Mouse (Mus musculus) kidney, embryonic 14.5 days (tissue): ENCODE results near the gene Kif4. TPM values are rescaled to one million over a fixed set of nuclear protein-coding genes. Genes with fewer than 3 reads are reported as not detected.

Source experiments
- ATAC-seq: fragments of 200-750 bp; cut with Nextera tagmentation; 2 replicates; pipeline ENCODE4 v1.8.0; 2017; ENCODE audit warnings: moderate number of reproducible peaks, mild to moderate bottlenecking, moderate TSS enrichment, moderate library complexity; ENCODE audit not compliant: low FRiP score, low TSS enrichment
- H3K27ac ChIP-seq: fragments of 300-500 bp; sonication (generic); 2 replicates; pipeline ENCODE4 v1.5.1; 2014; ENCODE audit warnings: low read depth, mild to moderate bottlenecking, low read length, moderate library complexity, mixed read lengths
- H3K27me3 ChIP-seq: fragments of 300-500 bp; sonication (generic); 2 replicates; pipeline ENCODE4 v1.6.1; 2014; ENCODE audit warnings: mild to moderate bottlenecking, low read length; ENCODE audit not compliant: control insufficient read depth, insufficient read depth
- H3K36me3 ChIP-seq: fragments of 300-500 bp; sonication (generic); 2 replicates; pipeline ENCODE4 v1.6.1; 2014; ENCODE audit warnings: low read length, mixed read lengths; ENCODE audit not compliant: control insufficient read depth, insufficient read depth
- H3K4me1 ChIP-seq: fragments of 300-500 bp; sonication (generic); 2 replicates; pipeline ENCODE4 v1.6.1; 2014; ENCODE audit warnings: low read length, mixed read lengths; ENCODE audit not compliant: control insufficient read depth, insufficient read depth
- H3K4me2 ChIP-seq: fragments of 300-500 bp; sonication (generic); replicated peaks from 2 replicates; pipeline ENCODE4 v1.6.1; 2014; ENCODE audit warnings: low read depth, mild to moderate bottlenecking, low read length
- H3K4me3 ChIP-seq: fragments of 300-500 bp; sonication (generic); 2 replicates; pipeline ENCODE4 v1.5.1; 2014; ENCODE audit warnings: mild to moderate bottlenecking, low read length
- H3K9ac ChIP-seq: fragments of 300-500 bp; sonication (generic); 2 replicates; pipeline ENCODE4 v1.6.1; 2014; ENCODE audit warnings: low read depth, mild to moderate bottlenecking, low read length, moderate library complexity
- H3K9me3 ChIP-seq: fragments of 300-500 bp; sonication (generic); 2 replicates; pipeline ENCODE4 v1.6.1; 2016; ENCODE audit warnings: low read length; ENCODE audit not compliant: control insufficient read depth
- WGBS: fragments of 180-500 bp; shearing (Covaris S2); extraction: QIAGEN DNeasy Blood & Tissue Kit; methylation state at CpG from one replicate; pipeline ENCODE4 v1.1.7; 2014; 5-methylcytosine and 5-hydroxymethylcytosine counted together
- polyA plus RNA-seq: library from polyadenylated mRNA; unstranded; fragments of >200 nt; fragmentation: Nextera tagmentation; extraction: Ambion mirVana; gene quantifications from 2 replicates; pipeline ENCODE4 v1.2.1, GENCODE M21; 2014

Kif4 gene
- polyA plus RNA-seq: 22.0 and 36.1 TPM in 2 replicates

DNA sequence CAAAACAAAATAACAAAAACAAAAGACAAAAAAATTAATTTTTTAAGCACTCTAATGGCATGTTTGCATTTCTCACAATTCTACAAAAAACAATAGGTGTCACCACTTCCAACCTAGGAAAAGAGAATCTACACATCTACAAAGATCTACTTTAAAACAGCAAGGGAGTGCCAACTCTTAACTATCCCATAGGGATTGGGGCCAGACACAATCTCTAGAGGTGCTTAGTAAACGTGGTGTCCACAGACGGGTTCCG is at the start of gene Kif4:
TSS of gene Kif4 (plus strand) at position 192 of the 256 bp plus-strand sequence.
- peaks cover 9% of the 10 kb centered on the region; the same call in 1 of the 2 replicates for H3K36me3 ChIP-seq
- ATAC-seq: no peak
- WGBS: 23% methylated on average over 3 of the region's 3 CpGs

DNA sequence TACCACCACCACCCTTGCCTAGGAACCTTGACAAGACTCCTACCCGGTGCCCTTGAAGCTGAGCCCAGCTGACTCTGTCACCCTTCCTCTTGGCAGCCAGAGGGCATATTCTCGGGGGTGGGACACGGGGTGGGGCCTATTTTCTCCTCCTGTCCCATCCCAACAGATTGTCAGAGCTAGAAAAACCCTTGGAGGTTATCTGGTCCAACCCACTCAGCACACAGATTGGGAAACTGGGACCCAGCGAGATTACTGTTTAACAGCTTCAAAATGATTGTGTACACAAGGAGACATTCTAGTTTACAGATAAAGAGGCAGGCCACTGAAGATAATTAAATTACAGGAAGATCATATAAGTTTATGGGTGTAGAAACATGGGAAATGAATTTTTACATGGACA is 30.7 kb upstream of the Kif4 start, which contains the start of gene P2ry4:
TSS of gene P2ry4 (minus strand) at position 79 of the 400 bp plus-strand sequence.
- H3K27ac ChIP-seq: no peak within 1 kb of the TSS
- H3K4me1 ChIP-seq: no peaks in the 10 kb centered on the region
- no peak for ATAC-seq
- no peaks in the 10 kb centered on the region for H3K36me3 ChIP-seq
- H3K9me3 ChIP-seq: no peaks in the 10 kb centered on the region
- no peak within 1 kb of the TSS for H3K9ac ChIP-seq
- H3K4me2 ChIP-seq: no peak within 1 kb of the TSS
- 65% methylated on average over 4 of the region's 4 CpGs for WGBS
- H3K4me3 ChIP-seq: no peak within 1 kb of the TSS
- H3K27me3 ChIP-seq: no peaks in the 10 kb centered on the region

More for the DNA sequence above, at the start of gene Kif4:
- Histone ChIP-seq H3K4me3 (peak within 1 kb of the TSS; percentile 65), H3K4me1 (0 out of 2 replicates have a peak, but pooled peaks cover 6% of the 10 kb centered on the region), H3K27me3 (no peaks in the 10 kb centered on the region), H3K9me3 (no peaks in the 10 kb centered on the region), H3K4me2 (peak within 1 kb of the TSS; percentile 49), H3K27ac (peak within 1 kb of the TSS; percentile 82), H3K9ac (peak within 1 kb of the TSS; percentile 79)

DNA sequence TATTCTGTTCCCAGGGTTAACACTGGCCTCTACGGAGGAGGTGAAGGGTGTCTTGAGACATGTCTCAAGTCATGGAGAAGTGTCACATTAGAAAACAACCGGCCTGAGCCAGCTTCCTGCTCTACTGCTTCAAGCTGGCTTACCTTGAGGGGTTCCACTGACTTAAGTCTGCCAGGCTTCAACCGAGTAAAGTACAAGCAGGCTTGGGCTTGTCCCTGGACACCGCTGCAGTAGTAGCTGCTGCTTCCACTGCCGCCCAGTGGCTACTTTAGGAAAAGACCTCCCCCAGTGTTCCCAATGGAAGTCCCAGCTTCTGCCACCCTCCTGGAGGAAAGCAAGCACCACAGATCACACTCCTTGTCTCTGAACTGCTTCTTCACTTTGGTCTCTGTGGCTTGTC is 28.1 kb upstream of the Kif4 start:
- Histone ChIP-seq H3K4me3 (no peak overlapping the region), H3K9me3 (no peaks in the 10 kb centered on the region), H3K4me1 (no peaks in the 10 kb centered on the region), H3K36me3 (no peaks in the 10 kb centered on the region), H3K27ac (no peak overlapping the region), H3K27me3 (no peaks in the 10 kb centered on the region), H3K4me2 (no peak overlapping the region), H3K9ac (no peak overlapping the region)
- 24% methylated on average over 5 of the region's 5 CpGs for WGBS
- peak; percentile 81; the same call in 1 of the 2 replicates for ATAC-seq

DNA sequence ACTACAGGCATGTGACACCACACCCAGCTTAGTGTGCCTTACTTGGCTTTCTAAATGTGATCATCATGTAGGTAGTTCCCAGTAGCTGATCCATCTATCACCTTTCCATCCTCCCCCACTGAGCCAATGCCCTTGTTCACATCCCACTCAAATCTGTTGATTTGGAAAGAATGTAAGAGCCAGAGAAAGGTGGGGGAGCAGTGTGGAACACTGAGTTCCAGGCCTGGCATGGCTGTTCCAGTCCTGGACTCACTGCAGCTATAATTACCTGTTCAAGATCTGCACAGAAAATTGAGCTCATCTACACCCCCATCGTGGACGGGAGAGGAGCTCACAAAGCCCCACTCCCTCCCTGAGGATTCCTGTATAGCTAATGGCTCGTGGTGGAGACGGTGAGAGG is 25.8 kb upstream of the Kif4 start:
- Histone ChIP-seq H3K36me3 (no peaks in the 10 kb centered on the region), H3K27me3 (no peaks in the 10 kb centered on the region), H3K9me3 (no peaks in the 10 kb centered on the region), H3K27ac (no peak overlapping the region), H3K4me3 (no peak overlapping the region), H3K4me1 (no peaks in the 10 kb centered on the region), H3K9ac (no peak overlapping the region), H3K4me2 (no peak overlapping the region)
- WGBS: 68% methylated on average over 4 of the region's 4 CpGs
- ATAC-seq: no peak

DNA sequence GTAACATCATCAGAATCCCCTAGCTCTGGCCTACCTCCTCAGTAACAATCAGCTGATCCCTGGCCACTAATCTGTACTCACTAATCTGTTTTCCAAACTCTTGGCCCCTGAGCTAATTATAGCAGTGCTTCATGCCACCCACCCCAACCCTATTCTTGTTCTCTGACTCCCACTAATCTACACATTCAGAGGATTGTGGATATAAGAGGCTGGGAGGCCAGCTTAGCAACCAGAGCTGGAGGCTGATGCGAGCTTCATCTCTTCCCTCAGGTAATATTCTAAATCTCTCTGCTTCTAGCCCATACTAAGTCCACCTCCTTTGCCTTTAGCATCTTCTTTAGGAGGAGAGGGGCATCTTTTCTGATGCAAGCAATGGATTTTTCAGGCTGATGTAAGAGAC is 20.2 kb upstream of the Kif4 start, which contains the start of gene Arr3:
TSS of gene Arr3 (plus strand) at position 184 of the 400 bp plus-strand sequence.
- no peak within 1 kb of the TSS for H3K9ac ChIP-seq
- WGBS: 81% methylated on average over 1 of the region's 1 CpGs
- H3K4me2 ChIP-seq: no peak within 1 kb of the TSS
- H3K9me3 ChIP-seq: no peaks in the 10 kb centered on the region
- no peaks in the 10 kb centered on the region for H3K36me3 ChIP-seq
- H3K4me1 ChIP-seq: no peaks in the 10 kb centered on the region
- no peak for ATAC-seq
- no peak within 1 kb of the TSS for H3K4me3 ChIP-seq
- no peaks in the 10 kb centered on the region for H3K27me3 ChIP-seq
- no peak within 1 kb of the TSS for H3K27ac ChIP-seq

DNA sequence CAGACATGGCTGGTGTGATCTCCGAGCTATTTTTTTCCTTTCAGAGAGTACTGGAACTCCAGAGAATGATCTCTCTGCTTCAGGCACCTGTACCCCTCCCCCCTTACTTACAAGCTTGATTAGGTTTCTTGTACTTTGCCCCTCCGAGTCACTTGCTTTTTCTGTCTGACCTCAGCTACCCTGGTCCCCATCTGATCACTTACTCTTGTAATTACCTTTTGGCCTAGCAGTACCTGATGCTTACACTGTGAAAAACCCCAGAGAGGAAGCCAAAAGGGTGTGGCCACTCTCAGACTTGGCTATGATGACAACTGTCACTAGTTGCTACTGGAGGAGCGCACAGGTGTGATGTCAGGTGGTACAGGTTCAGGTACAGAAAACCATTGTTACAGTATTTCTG is 7.0 kb upstream of the Kif4 start:
- 41% methylated on average over 3 of the region's 3 CpGs for WGBS
- no peak overlapping the region for H3K27ac ChIP-seq
- no peak overlapping the region for H3K4me2 ChIP-seq
- no peaks in the 10 kb centered on the region for H3K27me3 ChIP-seq
- peak; percentile 24; the same call in 1 of the 2 replicates for ATAC-seq
- no peaks in the 10 kb centered on the region for H3K4me1 ChIP-seq
- peaks cover 9% of the 10 kb centered on the region; the same call in 1 of the 2 replicates for H3K36me3 ChIP-seq
- H3K4me3 ChIP-seq: no peak overlapping the region
- H3K9ac ChIP-seq: no peak overlapping the region
- no peaks in the 10 kb centered on the region for H3K9me3 ChIP-seq

DNA sequence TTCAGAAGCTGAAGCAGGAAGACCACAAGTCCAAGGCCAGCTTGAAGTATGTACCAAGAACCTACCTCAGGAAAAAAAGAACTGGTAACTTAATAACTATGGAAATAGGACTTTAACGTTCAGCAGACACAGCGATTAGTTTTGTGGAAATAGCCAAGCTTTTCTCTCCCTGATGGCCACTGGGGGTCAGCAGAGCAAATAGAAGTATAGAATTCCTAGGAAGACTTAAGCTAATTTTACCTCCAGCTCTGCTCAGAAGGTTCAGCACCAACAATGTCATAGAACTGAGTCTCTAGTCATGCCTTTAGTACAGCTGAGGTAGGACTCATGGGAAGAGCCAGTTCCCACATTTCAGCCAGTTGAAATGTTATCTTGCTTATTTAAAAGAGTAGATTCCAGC is 4.2 kb upstream of the Kif4 start:
- no peaks in the 10 kb centered on the region for H3K9me3 ChIP-seq
- no peak overlapping the region for H3K27ac ChIP-seq
- no peaks in the 10 kb centered on the region for H3K4me1 ChIP-seq
- WGBS: 69% methylated on average over 2 of the region's 2 CpGs
- H3K4me2 ChIP-seq: no peak overlapping the region
- peaks cover 9% of the 10 kb centered on the region; the same call in 1 of the 2 replicates for H3K36me3 ChIP-seq
- no peaks in the 10 kb centered on the region for H3K27me3 ChIP-seq
- no peak overlapping the region for H3K4me3 ChIP-seq
- no peak for ATAC-seq
- no peak overlapping the region for H3K9ac ChIP-seq

DNA sequence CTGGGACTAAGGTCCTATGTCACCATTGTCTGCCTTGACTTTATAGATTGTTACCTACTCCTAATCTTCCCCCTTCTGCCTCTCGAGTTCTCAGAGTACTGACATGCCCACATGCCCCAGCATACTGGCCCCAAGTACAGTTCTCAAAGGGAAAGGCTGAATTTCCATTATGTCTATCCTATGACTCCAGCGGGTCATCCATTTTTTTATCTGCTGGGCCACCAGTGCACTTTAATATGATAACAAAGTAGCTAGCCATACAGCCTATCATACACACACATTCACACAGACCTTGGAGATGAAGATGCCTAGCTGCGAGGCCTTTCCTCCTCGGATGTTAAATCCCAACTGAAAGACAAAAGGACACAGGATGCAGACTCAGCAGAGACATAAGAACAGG is 1.3 kb upstream of the Kif4 start:
- no peak for ATAC-seq
- whole genome bisulfite sequencing: 91% methylated on average over 4 of the region's 4 CpGs
- H3K4me1 ChIP-seq: 0 out of 2 replicates have a peak, but pooled peaks cover 6% of the 10 kb centered on the region

DNA sequence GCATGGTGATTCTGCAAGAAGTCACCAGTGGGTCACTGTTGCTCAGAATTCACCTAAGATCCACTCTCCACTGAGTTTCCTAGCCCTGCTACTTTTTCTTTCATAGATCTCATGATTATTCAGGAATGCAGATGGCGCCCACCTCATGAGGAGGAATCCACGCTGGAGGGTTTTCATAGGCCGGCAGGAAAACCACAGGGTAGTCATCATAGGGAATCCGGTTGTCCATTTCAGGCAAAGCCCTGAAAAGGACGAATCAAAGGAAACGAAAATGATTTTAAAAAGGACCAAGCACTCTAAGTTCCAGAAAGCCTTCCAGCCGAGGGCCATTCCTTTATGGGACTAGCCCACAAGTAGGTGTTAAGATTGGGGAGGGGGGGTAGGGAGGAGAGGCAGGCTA is 391 bp upstream of the Kif4 start:
- 43% methylated on average over 7 of the region's 7 CpGs for WGBS

More for the DNA sequence above, 1.3 kb upstream of the Kif4 start:
- Histone ChIP-seq H3K36me3 (peaks cover 9% of the 10 kb centered on the region; the same call in 1 of the 2 replicates), H3K4me2 (no peak overlapping the region), H3K9ac (no peak overlapping the region), H3K4me3 (no peak overlapping the region; the same call in 1 of the 2 replicates), H3K27me3 (no peaks in the 10 kb centered on the region), H3K9me3 (no peaks in the 10 kb centered on the region), H3K27ac (no peak overlapping the region)

More for the DNA sequence above, 391 bp upstream of the Kif4 start:
- H3K4me1 ChIP-seq: 0 out of 2 replicates have a peak, but pooled peaks cover 6% of the 10 kb centered on the region
- H3K27me3 ChIP-seq: no peaks in the 10 kb centered on the region
- H3K9me3 ChIP-seq: no peaks in the 10 kb centered on the region
- peak overlapping the region; percentile 58 for H3K9ac ChIP-seq
- H3K4me3 ChIP-seq: peak overlapping the region; percentile 65
- H3K36me3 ChIP-seq: peaks cover 9% of the 10 kb centered on the region; the same call in 1 of the 2 replicates
- H3K4me2 ChIP-seq: peak overlapping the region; percentile 48
- 0 out of 2 replicates have a peak, but pooled peaks have one; percentile 18 for ATAC-seq
- no peak overlapping the region for H3K27ac ChIP-seq
